Mouse (Mus musculus): ENCODE data around the gene Dclk1.

- TF ChIP-seq CTCF (IDR thresholded peaks at IDR 0.05; ENCODE audit: low read depth, low read length) (no peak), GATA2 (IDR thresholded peaks at IDR 0.05; ENCODE audit: borderline replicate concordance, low read depth, low read length) (no peak), TAL1 (conservative IDR thresholded peaks at IDR 0.05; ENCODE audit: low read depth, low read length) (no peak), GATA1 (IDR thresholded peaks at IDR 0.05; ENCODE audit: borderline replicate concordance, low read length) (no peak)
These were observed 207.0 kb downstream of the Dclk1 start for GRCm38 (mm10) chr3:55449148-55449547.
